Mouse (Mus musculus) CH12.LX (cell line): ENCODE measurements at regions not wholly inside any gene's neighbourhood (a gene's known extent, or its start where the extent isn't known, plus 50 kb on each side); places are given as distances from the start of the nearest gene placed in this dataset.

ENCODE experiments used
- DNase-seq: peaks from one replicate; pipeline ENCODE4 v3.0.0-alpha.2; 2013; ENCODE audit errors: extremely low read depth
- H3K27ac ChIP-seq: 2 replicates; pipeline ENCODE4 v1.5.1; 2012; ENCODE audit warnings: low read depth, mild to moderate bottlenecking, control low read depth, moderate library complexity; ENCODE audit not compliant: insufficient read depth
- H3K27me3 ChIP-seq: replicated peaks from 2 replicates; pipeline ENCODE3; 2012; ENCODE audit warnings: inconsistent platforms
- H3K36me3 ChIP-seq, 2 experiments: replicated peaks in 1 of 2; 2 replicates each; pipeline versions ENCODE3 to v1.6.1; 2012; ENCODE audit warnings: inconsistent platforms in 1 of 2, low read length in 1 of 2, mild to moderate bottlenecking in 1 of 2, mixed read lengths in 1 of 2, moderate library complexity in 1 of 2; ENCODE audit not compliant: control insufficient read depth in 1 of 2, insufficient read depth in 1 of 2
- H3K4me1 ChIP-seq, 2 experiments: 2 replicates each; pipeline ENCODE4 v1.6.1; 2012; ENCODE audit warnings: inconsistent platforms in 1 of 2, moderate library complexity in 1 of 2; ENCODE audit not compliant: insufficient read depth in 2 of 2, control insufficient read depth in 1 of 2
- H3K4me2 ChIP-seq: 2 replicates; pipeline ENCODE4 v1.6.1; 2012; ENCODE audit warnings: low read depth, mild to moderate bottlenecking, control low read depth; ENCODE audit not compliant: poor library complexity, insufficient read depth, severe bottlenecking
- H3K4me3 ChIP-seq, 3 experiments: fragments of 150-350 bp in 1 of 3; sonication (generic) in 1 of 3; replicated peaks in 1 of 3; 2 replicates each; pipeline versions ENCODE3 to v1.5.1; 2011 to 2012; ENCODE audit warnings: low read depth in 2 of 3, low read length in 2 of 3, mild to moderate bottlenecking in 2 of 3, moderate library complexity in 2 of 3, control low read depth in 1 of 3, improper control_type of control experiment in 1 of 3, inconsistent platforms in 1 of 3, mixed read lengths in 1 of 3; ENCODE audit not compliant: poor library complexity in 1 of 3
- H3K79me2 ChIP-seq: replicated peaks from 2 replicates; pipeline ENCODE4 v1.6.1; 2012; ENCODE audit warnings: mild to moderate bottlenecking, moderate library complexity; ENCODE audit not compliant: control insufficient read depth, poor library complexity, insufficient read depth, severe bottlenecking; ENCODE audit errors: extremely low read depth
- H3K9ac ChIP-seq: 2 replicates; pipeline ENCODE4 v1.6.1; 2012; ENCODE audit warnings: low read depth, mild to moderate bottlenecking, control low read depth, moderate library complexity; ENCODE audit not compliant: insufficient read depth
- H3K9me3 ChIP-seq: replicated peaks from 2 replicates; pipeline ENCODE3; 2012; ENCODE audit warnings: low read length, inconsistent platforms, mixed read lengths
- BHLHE40 ChIP-seq: IDR thresholded peaks from 2 replicates; pipeline ENCODE4 v1.6.1; 2011; ENCODE audit warnings: mild to moderate bottlenecking, low read depth, low read length, improper control_type of control experiment
- CHD1 ChIP-seq: IDR thresholded peaks from 2 replicates; pipeline ENCODE4 v1.6.1; 2012; ENCODE audit warnings: low read depth, low read length, improper control_type of control experiment, inconsistent platforms
- CTCF ChIP-seq, 2 experiments: IDR thresholded peaks in 1 of 2; conservative IDR thresholded peaks in 1 of 2; 2 replicates each; pipeline ENCODE4 v1.5.1; 2011 to 2012; ENCODE audit warnings: low read depth in 2 of 2, low read length in 2 of 2, improper control_type of control experiment in 1 of 2, inconsistent platforms in 1 of 2, mild to moderate bottlenecking in 1 of 2, moderate library complexity in 1 of 2
- E2F4 ChIP-seq: IDR thresholded peaks from 2 replicates; pipeline ENCODE4 v1.6.1; 2011; ENCODE audit warnings: low read depth, low read length, improper control_type of control experiment; ENCODE audit not compliant: insufficient replicate concordance
- ELF1 ChIP-seq: IDR thresholded peaks from 2 replicates; pipeline ENCODE4 v1.6.1; 2014; ENCODE audit warnings: low read depth, mild to moderate bottlenecking, inconsistent platforms, low read length, improper control_type of control experiment
- EP300 ChIP-seq: IDR thresholded peaks from 2 replicates; pipeline ENCODE4 v1.6.1; 2011; ENCODE audit warnings: low read length, improper control_type of control experiment
- ETS1 ChIP-seq: conservative IDR thresholded peaks from 2 replicates; pipeline ENCODE4 v1.6.1; 2012; ENCODE audit warnings: low read depth, mild to moderate bottlenecking, inconsistent platforms, low read length, improper control_type of control experiment, moderate library complexity
- GABPA ChIP-seq: IDR thresholded peaks from 2 replicates; pipeline ENCODE4 v1.6.1; 2012; ENCODE audit warnings: low read depth, low read length, improper control_type of control experiment, inconsistent platforms; ENCODE audit not compliant: insufficient replicate concordance
- HCFC1 ChIP-seq: IDR thresholded peaks from 2 replicates; pipeline ENCODE4 v1.6.1; 2012; ENCODE audit warnings: low read depth, mild to moderate bottlenecking, inconsistent platforms, low read length, improper control_type of control experiment
- IRF4 ChIP-seq: IDR thresholded peaks from 2 replicates; pipeline ENCODE4 v1.6.1; 2014; ENCODE audit warnings: low read depth, mild to moderate bottlenecking, inconsistent platforms, low read length, improper control_type of control experiment
- JUN ChIP-seq: IDR thresholded peaks from 2 replicates; pipeline ENCODE4 v1.6.1; 2011; ENCODE audit warnings: low read depth, mild to moderate bottlenecking, low read length, improper control_type of control experiment, moderate library complexity; ENCODE audit not compliant: insufficient read depth
- JUND ChIP-seq: conservative IDR thresholded peaks from 2 replicates; pipeline ENCODE4 v1.6.1; 2011; ENCODE audit warnings: low read depth, low read length, improper control_type of control experiment
- MEF2A ChIP-seq: IDR thresholded peaks from 2 replicates; pipeline ENCODE4 v1.6.1; 2014; ENCODE audit warnings: low read depth, mild to moderate bottlenecking, inconsistent platforms, low read length, improper control_type of control experiment, borderline replicate concordance
- MYC ChIP-seq: IDR thresholded peaks from 2 replicates; pipeline ENCODE4 v1.6.1; 2011; ENCODE audit warnings: low read depth, mild to moderate bottlenecking, improper control_type of control experiment, low read length
- NELFE ChIP-seq: IDR thresholded peaks from 2 replicates; pipeline ENCODE4 v1.6.1; 2011; ENCODE audit warnings: low read depth, low read length, improper control_type of control experiment
- NRF1 ChIP-seq: IDR thresholded peaks from 2 replicates; pipeline ENCODE4 v1.6.1; 2014; ENCODE audit warnings: low read depth, mild to moderate bottlenecking, inconsistent platforms, low read length, improper control_type of control experiment, moderate library complexity
- RCOR1 ChIP-seq: conservative IDR thresholded peaks from 2 replicates; pipeline ENCODE4 v1.6.1; 2012; ENCODE audit warnings: low read depth, mild to moderate bottlenecking, inconsistent platforms, low read length, improper control_type of control experiment
- SIN3A ChIP-seq: IDR thresholded peaks from 2 replicates; pipeline ENCODE4 v1.6.1; 2012; ENCODE audit warnings: low read length, improper control_type of control experiment, inconsistent platforms
- TCF12 ChIP-seq: IDR thresholded peaks from 2 replicates; pipeline ENCODE4 v1.6.1; 2014; ENCODE audit warnings: low read depth, mild to moderate bottlenecking, inconsistent platforms, low read length, improper control_type of control experiment
- USF1 ChIP-seq: IDR thresholded peaks from 2 replicates; pipeline ENCODE4 v1.6.1; 2014; ENCODE audit warnings: low read depth, mild to moderate bottlenecking, inconsistent platforms, low read length, improper control_type of control experiment
- USF2 ChIP-seq: conservative IDR thresholded peaks from 2 replicates; pipeline ENCODE4 v1.6.1; 2011; ENCODE audit warnings: low read depth, low read length, improper control_type of control experiment
- ZNF384 ChIP-seq: IDR thresholded peaks from 2 replicates; pipeline ENCODE4 v1.6.1; 2012; ENCODE audit warnings: low read depth, low read length, improper control_type of control experiment, inconsistent platforms
- dilution Hi-C: fragments of 300-500 bp; cut with MboI; formaldehyde crosslinking; loops from 2 replicates; pipeline ENCODE4 v1.14.3; 2020; ENCODE audit warnings: low sequenced_read_pairs; ENCODE audit not compliant: extremely low pct_unique_long_range_greater_than_20kb, extremely low pct_ligation_motif_present
- in situ Hi-C: fragments of 300-500 bp; cut with MboI; formaldehyde crosslinking; loops from 3 replicates; pipeline ENCODE4 v1.14.3; 2019; ENCODE audit warnings: low sequenced_read_pairs, low pct_ligation_motif_present, low pct_unique_long_range_greater_than_20kb, mixed read lengths

DNA sequence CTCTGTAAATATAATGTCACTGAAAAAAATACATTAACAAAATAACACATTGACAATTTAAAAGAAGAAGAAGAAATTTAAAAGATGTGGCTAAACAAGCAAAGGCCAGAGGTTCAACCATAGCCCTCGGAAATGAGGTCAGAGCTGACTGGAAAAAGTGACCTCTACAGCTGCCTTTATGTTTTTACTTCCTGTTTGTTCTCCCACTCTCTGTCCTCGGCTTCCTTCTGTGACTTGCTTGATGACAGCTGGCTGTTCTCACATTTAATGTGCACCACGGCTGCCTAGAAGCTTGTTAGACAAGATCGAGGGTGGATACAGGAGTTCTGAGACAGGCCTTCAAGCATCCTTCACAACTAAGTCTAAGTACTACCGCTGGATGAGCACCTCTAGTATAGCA lies 194.9 kb upstream of the Acvr2a start:
- no peak overlapping the region for H3K4me2 ChIP-seq
- TF ChIP-seq HCFC1: no peak
- 0 out of 2 replicates have a peak, but pooled peaks have one; percentile 13 for TF ChIP-seq JUND
- TF ChIP-seq E2F4: no peak
- TF ChIP-seq RCOR1: no peak
- peak; percentile 72 for TF ChIP-seq JUN
- no peak for TF ChIP-seq NRF1
- no peak for TF ChIP-seq MEF2A
- in situ Hi-C loops (no loop called here), dilution Hi-C loops (no loop called here)
- DNase-seq: peak; percentile 26
- no peaks in the 10 kb centered on the region for H3K79me2 ChIP-seq
- H3K9me3 ChIP-seq: no peaks in the 10 kb centered on the region
- H3K36me3 ChIP-seq: no peaks in the 10 kb centered on the region
- no peaks in the 10 kb centered on the region for H3K27me3 ChIP-seq
- H3K9ac ChIP-seq: no peak overlapping the region
- no peak overlapping the region for H3K4me3 ChIP-seq
- peaks cover 7 to 31% of the 10 kb centered on the region in 2 experiments for H3K4me1 ChIP-seq
- H3K27ac ChIP-seq: no peak overlapping the region

DNA sequence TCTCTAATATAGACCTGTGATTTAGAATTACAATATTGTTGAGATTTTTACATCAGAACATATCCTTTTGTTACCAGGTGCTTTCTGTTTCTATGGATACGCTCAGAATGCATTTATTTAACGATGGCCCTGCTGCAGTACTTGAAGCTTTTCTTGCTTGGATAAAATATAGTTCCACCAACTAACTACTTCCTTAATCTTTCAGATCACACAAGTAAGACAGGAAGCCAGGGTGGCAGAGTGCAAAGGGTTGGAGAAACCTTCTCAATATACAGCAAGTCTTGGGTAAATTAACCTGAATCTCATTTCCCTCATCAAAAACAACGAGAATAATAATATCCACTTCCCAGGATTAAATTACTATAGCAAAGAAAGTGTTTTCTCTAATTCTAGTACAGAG lies 193.1 kb upstream of the Acvr2a start:
- Histone ChIP-seq H3K9ac (no peak overlapping the region), H3K4me1 (peaks cover 7 to 28% of the 10 kb centered on the region in 2 experiments), H3K36me3 (no peaks in the 10 kb centered on the region), H3K4me2 (no peak overlapping the region), H3K27ac (no peak overlapping the region), H3K27me3 (no peaks in the 10 kb centered on the region), H3K9me3 (no peaks in the 10 kb centered on the region), H3K79me2 (no peaks in the 10 kb centered on the region), H3K4me3 (no peak overlapping the region)
- in situ Hi-C loops: no loop called here
- no peak for DNase-seq
- TF ChIP-seq JUN (no peak), RCOR1 (no peak), TCF12 (no peak), NELFE (no peak), ELF1 (no peak), CTCF (conservative IDR thresholded peaks at IDR 0.05 in 1 of 2, IDR thresholded peaks at IDR 0.05 in 1 of 2; ENCODE audit: low read depth in 2 of 2, low read length in 2 of 2) (no peak), EP300 (no peak), USF2 (no peak), MYC (no peak), BHLHE40 (no peak), SIN3A (no peak), GABPA (no peak), HCFC1 (no peak), JUND (no peak), ETS1 (no peak), ZNF384 (no peak), CHD1 (no peak), USF1 (no peak), IRF4 (no peak)
- dilution Hi-C loops: no loop called here
